Mouse (Mus musculus) frontal cortex, postnatal 25 days (tissue): Measurements from ENCODE around the gene Bap1.
A peak's percentile ranks its signal among the peaks of the same experiment; 100 is the strongest.

Experiments used
- DNase-seq, 2 experiments: peaks; one replicate each; pipeline ENCODE4 v3.0.0; 2022; ENCODE audit warnings: low spot score in 2 of 2

The Bap1 gene

DNA sequence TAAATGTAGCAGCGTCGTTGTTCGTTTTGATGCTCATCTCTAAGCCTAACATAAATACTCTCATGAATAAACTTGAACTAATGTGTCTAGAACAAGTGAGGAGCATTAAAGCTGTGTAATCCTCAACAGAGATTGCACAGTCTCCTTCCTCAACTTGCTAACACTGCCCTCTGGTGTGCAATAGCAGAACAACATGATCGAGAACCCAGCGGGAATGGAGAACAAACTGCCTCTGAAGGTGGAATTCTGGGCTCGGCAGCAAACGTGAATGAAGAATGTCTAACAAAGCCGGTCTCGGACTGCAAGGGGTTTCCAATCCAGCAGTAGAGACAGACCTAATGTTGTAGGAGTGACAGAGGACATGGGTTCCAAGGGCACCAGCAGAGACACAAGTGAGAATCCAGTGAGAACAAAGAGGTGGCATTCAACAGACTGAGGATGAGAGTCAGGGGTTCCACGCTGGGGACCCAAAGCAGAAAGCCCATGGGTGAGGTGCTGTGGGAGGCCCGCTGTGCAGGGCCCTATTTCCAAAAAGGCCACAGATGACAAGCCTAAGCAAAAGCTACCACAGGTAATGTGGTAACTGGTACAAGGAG is 17.2 kb upstream of the Bap1 start:
- peak; percentile 68 to 81 for DNase-seq

DNA sequence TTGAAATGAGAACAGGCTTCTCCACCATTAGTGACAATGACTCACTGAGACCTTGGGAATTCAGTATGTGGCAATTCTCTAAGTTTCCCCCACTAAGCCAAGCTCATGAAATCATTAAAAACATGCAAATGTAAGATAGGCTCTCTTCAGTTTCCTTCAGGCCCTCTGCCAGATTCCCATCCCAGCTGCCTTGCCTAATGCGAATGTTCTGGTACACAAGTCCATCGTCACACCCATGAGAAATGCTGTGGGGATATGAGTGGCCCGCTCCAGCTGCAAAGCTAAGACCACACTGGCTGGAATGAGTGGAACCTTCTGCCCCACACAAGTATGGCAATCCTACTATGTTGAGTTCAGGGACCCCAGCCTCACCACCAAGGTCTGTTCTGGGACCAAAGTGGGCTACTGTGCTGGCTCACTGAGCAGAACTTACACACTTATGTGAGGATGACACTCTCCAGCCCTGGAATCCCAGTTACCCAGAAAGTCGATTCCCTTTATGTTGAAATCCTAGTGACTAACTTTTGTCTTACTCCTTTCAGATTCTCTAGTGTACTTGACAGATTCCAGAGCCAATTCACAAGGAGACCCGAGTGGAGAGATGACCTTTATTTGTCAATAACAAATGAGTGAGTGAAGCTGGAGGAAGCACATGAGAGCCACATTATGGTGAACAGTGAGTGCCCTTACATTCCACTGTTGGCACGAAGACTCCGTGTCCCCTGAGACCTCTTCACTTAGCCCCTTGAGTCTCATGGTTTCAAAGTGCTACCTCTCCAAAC is 14.0 kb upstream of the Bap1 start:
- no peak for DNase-seq

DNA sequence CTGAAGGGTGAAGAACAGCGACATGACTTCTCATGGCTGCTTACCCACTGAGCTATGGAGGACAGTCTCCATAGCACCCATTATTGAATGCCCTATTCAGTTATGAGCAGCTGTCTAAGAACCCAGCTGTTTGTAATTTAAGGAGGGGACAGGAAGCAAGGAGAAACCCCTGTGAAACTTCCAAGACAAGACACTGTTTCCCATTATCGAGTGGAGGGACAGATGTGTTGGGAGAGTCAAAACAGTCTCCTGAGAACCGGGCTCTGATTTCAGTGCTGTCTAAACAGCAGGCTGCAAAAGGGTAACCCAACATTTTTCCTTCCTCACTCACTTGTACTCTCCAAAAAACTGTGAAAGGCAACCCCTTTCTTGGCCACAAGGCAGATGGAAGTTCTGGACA is 10.7 kb upstream of the Bap1 start:
- no peak for DNase-seq

DNA sequence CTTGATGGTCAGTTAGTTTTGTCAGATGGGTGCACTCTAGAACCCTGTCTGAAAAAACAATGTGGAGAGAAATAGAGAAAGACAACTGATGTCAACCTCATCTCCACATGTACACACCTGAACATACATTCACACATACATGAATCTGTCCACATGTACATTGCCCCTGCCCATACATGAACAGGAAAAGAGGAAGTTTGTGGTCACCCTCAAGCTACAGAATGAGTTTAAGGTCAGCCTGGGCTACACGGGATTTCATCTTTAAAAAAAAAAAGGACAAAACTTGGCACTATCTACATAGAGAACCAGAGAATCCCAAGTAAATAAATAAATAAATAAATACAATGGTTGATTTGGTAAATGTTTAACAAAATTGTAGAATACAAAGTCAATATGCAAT is 6.5 kb upstream of the Bap1 start:
- DNase-seq = no peak

DNA sequence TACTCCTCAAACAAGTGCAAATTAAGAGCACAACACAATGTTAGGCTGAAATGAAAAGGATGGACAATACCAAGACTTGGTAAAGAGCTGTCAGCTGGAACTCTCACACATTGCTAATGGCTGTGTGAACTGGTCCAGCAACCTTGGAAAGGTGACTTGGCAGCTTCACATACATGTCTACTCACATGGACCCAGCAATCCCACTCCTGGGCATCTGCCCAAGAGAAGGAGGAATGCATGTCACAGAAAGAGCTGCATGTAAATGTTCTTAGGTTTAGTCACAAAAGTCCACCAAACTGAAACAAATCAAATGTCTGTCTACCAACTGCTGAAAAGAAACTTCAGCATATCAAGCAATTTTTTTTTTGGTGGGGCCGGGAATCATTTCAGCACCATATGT is 5.3 kb upstream of the Bap1 start:
- no peak for DNase-seq

DNA sequence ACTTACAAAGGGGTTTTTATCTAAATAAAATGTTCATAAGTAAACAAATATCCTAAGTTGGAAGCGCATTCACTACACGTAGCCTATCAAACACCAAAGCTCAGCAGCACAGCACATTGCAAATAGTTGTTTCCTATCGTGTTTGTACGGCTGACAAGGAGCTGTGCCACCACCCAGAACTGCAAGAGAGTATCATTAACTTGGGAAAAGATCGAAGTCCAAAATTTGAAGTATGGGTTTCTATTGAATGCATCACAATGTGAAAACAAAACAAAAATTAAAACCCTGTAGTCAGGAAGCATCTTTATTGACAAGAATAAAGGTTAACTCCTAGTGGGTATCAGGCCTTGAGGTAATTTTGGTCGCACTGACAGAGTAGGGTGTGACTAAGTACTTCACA is 2.9 kb upstream of the Bap1 start:
- no peak for DNase-seq

DNA sequence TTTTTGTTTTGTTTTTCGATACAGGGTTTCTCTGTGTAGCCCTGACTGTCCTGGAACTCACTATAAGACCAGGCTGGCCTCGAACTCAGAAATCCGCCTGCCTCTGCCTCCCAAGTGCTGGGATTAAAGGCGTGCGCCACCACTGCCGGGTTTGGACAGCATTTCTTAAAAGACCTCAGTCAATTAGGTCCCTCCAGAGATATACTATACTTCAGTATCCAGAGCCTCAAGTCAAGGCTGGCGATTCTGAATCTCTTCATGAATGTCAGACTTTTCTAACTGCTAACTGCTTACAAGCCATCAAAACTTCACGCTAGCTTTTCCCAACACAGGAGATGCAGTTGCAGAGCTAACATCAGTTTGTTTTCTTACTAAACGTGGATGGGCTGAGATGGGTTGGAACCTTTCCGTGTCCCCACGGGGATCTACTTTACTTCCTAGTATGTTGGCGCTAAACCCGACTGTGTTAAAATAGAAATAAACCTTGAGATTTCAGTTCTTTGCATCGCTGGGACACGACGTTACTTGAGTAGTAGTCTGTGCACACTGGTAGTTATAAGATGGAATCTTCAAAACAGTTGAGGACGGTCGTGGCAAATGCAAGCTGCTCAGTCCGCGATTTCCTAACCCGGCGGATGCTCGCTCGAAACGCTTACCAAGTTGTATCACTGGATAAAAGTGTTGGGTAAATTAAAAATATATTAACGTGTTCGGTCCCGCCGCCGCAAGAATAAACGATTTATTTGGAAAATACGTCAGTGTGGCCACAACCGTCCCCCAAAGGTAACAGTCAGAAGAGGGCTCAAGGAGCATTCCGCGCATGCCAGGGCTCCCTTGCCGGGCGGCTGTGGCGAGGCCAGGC is 797 bp upstream of the Bap1 start:
- DNase-seq = no peak

DNA sequence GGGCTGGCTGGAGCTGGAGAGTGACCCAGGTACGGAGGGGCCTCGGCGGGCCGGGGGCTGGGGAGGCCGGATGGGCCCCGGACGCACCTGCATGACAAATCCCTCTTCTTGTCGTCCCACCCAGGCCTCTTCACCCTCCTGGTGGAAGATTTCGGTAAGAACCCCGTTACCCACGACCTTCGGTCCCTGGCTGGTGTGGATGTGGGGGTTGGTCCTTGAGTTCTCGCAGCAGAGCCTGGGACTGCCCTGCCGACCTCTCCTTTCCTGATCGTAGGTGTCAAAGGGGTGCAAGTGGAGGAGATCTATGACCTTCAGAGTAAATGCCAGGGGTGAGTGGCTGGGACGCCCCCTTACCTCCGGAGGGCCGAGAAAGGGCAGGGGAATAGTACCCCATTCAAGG is 376 bp downstream of the Bap1 start:
- DNase-seq = no peak

DNA sequence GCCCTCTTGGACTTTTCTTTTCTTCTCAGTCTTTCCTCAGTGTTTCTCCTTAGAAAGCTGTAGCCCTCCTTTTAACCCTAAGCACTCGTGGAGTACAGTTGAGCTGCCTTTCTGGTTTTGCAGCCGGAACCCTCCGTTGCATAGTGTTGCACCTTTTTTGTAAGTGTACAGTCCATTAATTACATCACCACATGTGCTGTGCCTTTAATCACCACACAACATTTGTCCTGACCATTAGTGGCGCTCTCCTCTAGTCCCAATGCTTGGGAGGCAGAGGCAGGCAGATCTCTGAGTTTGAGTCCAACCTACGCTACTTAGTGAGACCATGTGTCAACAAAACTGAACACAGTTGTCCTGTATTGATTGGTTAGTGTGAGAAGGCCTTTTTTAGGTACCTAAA is 841 bp downstream of the Bap1 start:
- no peak for DNase-seq

DNA sequence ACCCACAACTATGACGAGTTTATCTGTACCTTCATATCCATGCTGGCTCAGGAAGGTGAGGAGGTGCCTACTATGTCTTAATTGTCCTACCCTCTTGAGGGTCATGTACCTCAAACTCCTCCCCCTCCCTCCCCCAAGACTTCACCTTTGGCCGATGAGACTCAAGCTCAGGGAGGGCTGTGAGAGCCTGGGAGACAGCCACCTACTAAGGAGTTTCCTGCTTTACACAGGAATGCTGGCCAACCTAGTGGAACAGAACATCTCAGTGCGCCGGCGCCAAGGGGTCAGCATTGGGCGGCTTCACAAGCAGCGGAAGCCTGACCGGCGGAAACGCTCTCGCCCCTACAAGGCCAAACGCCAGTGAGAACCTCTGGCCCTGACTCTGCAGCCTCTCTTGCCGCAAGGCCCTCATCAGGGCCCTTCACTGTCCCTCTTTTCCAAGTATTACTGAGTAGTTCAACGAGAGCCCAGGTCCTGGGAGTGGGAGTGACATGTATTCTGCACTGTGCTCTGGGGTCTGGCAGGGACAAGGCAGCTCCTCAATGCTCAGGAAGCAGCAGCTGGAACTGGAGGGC is 7.3 kb downstream of the Bap1 start:
- no peak for DNase-seq

DNA sequence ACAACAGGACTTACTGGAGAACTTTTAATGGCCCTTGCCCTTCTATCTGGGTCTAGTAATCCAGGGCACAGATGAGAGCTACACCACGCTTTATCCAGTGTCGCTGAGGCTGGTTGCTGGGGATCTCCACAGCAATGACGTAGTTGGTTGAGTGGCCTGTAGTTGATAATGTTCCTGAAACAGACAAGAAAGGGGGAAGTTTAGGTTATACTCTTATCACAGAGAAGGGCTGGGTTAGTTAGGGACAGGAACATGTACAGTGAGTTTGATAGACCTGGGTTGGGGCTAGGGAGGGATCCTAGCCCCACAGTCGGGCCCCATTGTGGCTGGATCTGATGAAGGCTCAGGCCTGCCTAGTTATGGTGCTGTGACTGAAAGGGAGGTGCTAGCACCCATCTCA is 9.1 kb downstream of the Bap1 start:
- DNase-seq = no peak

DNA sequence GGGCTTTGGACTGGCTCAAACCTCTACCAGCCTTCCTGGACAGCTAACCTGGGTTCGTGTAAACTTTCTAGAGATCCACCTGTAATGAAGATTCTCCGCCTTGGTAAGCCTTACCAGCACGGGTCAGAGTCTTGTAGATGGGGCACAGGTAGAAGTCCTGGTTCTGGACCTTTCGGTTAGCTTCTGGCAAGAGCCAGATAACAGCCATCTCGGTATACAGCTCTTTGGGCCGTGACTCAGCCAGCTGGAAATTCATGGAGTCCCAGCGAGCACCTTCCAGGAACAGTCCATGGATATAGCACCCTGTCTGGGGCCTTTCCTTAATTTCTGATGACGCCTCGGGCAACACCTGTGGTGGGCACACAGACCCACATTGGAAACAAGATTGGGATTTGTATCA is 9.7 kb downstream of the Bap1 start:
- DNase-seq = no peak

DNA sequence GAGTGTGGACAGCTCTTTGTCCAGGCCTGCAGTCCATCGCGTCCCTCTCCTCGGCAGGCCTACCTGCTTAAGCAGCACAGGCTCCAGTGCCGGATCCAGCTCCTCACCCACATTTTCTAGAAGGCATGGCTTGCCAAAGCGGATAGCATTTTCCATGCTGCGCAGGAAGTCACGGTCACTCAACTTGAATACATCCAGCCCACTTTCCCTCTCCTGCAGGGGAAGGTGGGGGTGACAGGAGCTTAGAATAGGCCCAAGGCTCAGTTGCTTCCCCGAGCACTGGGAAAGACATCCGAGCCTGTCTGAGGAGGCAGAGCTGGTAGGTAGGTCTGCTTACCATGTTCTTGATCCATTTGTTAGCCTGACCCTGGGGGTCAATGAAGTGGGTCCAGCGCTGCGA is 16.4 kb downstream of the Bap1 start:
- DNase-seq = no peak

DNA sequence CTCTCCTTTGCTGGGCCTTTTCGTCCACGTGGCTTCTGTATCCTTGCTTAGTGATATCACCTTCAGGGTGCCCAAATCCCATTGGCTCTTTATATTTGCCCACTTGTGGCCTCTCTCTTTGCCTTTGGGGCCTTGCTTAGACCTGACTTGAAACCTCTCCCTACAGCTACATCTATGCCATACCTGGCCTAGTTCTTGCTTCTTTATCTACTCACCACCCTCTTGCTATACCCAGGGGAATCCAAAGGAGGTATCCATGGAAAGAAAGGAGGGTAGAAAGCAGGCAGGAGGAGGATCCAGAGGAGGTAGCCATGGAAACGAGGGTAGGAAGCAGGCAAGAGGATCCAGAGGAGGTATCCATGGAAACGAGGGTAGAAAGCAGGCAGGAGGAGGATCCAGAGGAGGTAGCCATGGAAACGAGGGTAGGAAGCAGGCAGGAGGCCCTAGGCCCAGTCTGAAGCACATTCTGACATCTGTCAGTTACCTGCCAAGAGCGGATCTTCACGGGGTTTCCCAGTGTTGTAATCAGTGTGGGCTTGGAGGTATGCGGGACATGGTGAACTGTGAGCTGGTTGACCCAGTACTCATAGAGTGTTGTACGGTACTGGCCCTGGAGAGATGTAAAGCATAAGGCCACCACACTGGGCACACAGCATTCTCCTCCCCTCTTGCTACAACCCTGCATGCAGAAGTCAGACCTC is 17.2 kb downstream of the Bap1 start:
- DNase-seq = peak; percentile 31 to 58

DNA sequence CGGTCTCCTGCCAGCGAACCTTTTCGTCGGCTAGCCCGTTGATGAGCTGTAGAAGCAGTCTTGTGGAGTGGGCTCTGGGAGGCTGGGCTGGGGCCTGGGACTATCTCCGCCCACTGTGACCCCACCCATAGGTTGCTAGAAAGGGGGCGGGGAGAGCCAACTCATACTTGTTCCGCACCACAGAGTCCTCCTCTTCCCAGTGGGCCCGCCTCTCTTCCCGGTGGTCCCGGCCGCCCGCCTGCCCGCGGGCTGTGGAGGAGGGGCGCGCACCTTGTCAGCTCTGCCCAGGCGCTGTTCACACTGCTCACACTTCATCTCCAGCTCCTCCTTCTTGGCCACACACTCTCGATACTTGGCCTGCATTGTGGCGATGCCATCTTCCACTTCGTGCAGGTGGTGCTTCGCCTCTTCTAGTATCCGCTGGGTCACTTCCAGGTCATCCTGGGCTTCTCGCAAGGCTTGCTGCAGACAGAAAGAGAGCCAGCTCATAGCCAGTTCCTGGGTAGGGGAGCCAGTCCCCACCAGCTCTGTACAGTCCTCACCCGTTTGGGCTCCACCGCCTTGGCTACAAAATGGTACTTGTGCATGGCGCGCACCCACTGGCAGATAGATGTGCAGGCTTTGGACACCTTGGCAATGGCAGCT is 18.3 kb downstream of the Bap1 start:
- DNase-seq = no peak

DNA sequence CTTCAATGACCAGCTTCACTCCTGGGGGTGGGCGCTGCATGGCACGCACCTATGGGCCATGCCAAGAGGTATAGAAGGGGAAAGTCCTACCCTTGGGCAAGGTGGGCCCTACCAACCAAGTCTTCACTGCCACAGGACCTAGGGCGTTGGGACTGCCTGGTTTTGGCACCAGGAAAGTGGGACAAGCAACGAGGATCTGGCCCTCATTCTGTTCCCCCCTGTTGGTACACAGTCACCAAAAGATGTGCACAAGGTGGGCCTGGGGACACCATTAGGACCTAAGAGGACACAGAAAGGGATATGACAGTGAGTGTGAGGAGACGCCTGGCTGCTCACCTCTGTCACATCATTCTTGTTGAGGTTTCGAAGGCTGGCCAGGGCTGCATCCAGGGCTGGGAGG is 19.9 kb downstream of the Bap1 start:
- no peak for DNase-seq

DNA sequence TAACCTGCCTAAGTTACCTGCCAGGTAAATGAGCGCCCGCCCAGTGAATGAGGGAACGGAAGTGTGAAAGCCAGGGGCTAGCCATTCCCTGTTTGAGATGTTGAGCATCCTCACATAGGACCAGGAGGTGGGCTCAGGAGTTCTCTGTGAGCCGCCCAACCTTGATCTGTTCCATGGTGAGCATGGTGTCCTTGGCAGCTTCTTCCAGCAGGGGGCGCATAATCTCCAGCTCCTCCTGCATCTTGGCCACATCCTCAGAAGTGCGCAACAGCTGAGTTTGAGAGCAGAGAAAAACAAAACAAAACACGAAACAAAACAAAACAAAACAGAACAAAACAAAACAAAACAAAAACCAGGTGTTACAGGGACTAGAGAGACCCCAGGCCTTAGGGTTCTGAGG is 20.9 kb downstream of the Bap1 start:
- DNase-seq = peak; percentile 81 to 82

DNA sequence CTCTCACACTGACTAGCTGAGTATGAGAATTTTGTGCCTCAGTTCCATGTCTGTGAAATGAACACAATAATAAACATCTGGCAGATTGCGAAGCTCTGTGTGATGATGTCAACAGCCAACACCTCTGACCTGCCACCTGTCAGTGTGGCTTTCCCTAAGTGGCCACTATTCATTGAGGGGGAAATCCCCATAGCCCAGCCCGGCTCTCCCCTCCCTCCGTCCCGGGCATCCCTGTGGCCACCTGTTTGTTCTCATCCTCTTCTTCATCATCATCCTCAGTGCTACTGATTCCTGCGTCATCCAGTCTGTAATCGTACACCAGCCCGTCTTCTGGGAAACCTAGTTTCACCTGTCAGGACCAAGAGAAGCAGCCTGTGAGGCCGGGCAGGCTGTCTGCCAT is 34.5 kb downstream of the Bap1 start:
- DNase-seq = no peak
